Comparison of ENCODE assay signal across 10 mouse cellular contexts in genomic region chr15:67364099-67364756, GRCm38 (mm10).
DNase-seq lines count a peak whose midpoint lies in the region; ATAC-seq lines count a peak whose summit lies in the region.
"Had no signal": no experiment of that assay in that cellular context is flagged by ENCODE, and none has a peak within 500 bp of the region (broad histone marks: within the 10 kb centered on the region; RNA-seq: fewer than 3 reads in every experiment).

No protein-coding gene starts in this region.

- H3K27me3 ChIP-seq in limb, embryonic 11.5 days (ENCODE audit: control insufficient read depth, insufficient read depth, low read length), result no peaks in the 10 kb centered on the region
- H3K27me3 ChIP-seq in limb, embryonic 10.5 days (ENCODE audit: low read depth, poor library complexity, severe bottlenecking), result no peaks in the 10 kb centered on the region
- H3K27me3 ChIP-seq in embryonic facial prominence, embryonic 14.5 days (replicated peaks; ENCODE audit: control insufficient read depth, insufficient read depth, low read length), result no peaks in the 10 kb centered on the region
- H3K27me3 ChIP-seq in midbrain, embryonic 13.5 days, result no peaks in the 10 kb centered on the region
- H3K27me3 ChIP-seq: embryonic facial prominence, embryonic 15.5 days; lung, embryonic 15.5 days had no signal

- peak; percentile 26 for DNase-seq in limb, embryonic 11.5 days (ENCODE audit: low spot score)
- DNase-seq in limb, embryonic 10.5 days (ENCODE audit: low spot score), result no peak
- peak; percentile 38 to 42 for DNase-seq in adrenal gland, postnatal 36 days
- DNase-seq in embryonic facial prominence, embryonic 14.5 days (ENCODE audit: low spot score), result peak; percentile 82
- no peak for DNase-seq in right cerebral cortex, postnatal 25 days
- no peak for DNase-seq in ovary, postnatal 10 days (ENCODE audit: low spot score)
- no peak for DNase-seq in layer of hippocampus, adult 8-10 months (ENCODE audit: low spot score in 2 of 2)

- no peak overlapping the region for H3K4me3 ChIP-seq in limb, embryonic 11.5 days (ENCODE audit: low read depth, low read length)
- no peak overlapping the region for H3K4me3 ChIP-seq in limb, embryonic 10.5 days
- H3K4me3 ChIP-seq in embryonic facial prominence, embryonic 14.5 days (ENCODE audit: low read depth, low read length), result no peak overlapping the region
- H3K4me3 ChIP-seq in midbrain, embryonic 13.5 days (replicated peaks), result no peak overlapping the region
- H3K4me3 ChIP-seq: embryonic facial prominence, embryonic 15.5 days; lung, embryonic 15.5 days had no signal

- no peak overlapping the region for H3K27ac ChIP-seq in limb, embryonic 11.5 days (replicated peaks; ENCODE audit: low read depth, low read length)
- no peak overlapping the region for H3K27ac ChIP-seq in limb, embryonic 10.5 days
- no peak overlapping the region for H3K27ac ChIP-seq in embryonic facial prominence, embryonic 14.5 days (replicated peaks; ENCODE audit: low read depth, low read length)
- H3K27ac ChIP-seq in midbrain, embryonic 13.5 days, result no peak overlapping the region
- H3K27ac ChIP-seq: embryonic facial prominence, embryonic 15.5 days; lung, embryonic 15.5 days had no signal

- H3K9ac ChIP-seq in limb, embryonic 11.5 days (ENCODE audit: low read length), result no peak overlapping the region
- H3K9ac ChIP-seq in embryonic facial prominence, embryonic 14.5 days (ENCODE audit: low read depth, low read length), result no peak overlapping the region
- H3K9ac ChIP-seq in midbrain, embryonic 13.5 days (replicated peaks), result no peak overlapping the region
- H3K9ac ChIP-seq: embryonic facial prominence, embryonic 15.5 days; lung, embryonic 15.5 days had no signal

- H3K36me3 ChIP-seq in limb, embryonic 11.5 days (ENCODE audit: control insufficient read depth, insufficient read depth, low read length), result no peaks in the 10 kb centered on the region
- no peaks in the 10 kb centered on the region for H3K36me3 ChIP-seq in limb, embryonic 10.5 days
- H3K36me3 ChIP-seq in embryonic facial prominence, embryonic 14.5 days (ENCODE audit: control insufficient read depth, insufficient read depth, low read length), result no peaks in the 10 kb centered on the region
- H3K36me3 ChIP-seq in midbrain, embryonic 13.5 days, result no peaks in the 10 kb centered on the region
- H3K36me3 ChIP-seq: embryonic facial prominence, embryonic 15.5 days; lung, embryonic 15.5 days had no signal

- no peaks in the 10 kb centered on the region for H3K9me3 ChIP-seq in limb, embryonic 11.5 days (ENCODE audit: control insufficient read depth, low read length)
- H3K9me3 ChIP-seq in limb, embryonic 10.5 days (replicated peaks), result no peaks in the 10 kb centered on the region
- H3K9me3 ChIP-seq in embryonic facial prominence, embryonic 14.5 days (ENCODE audit: control insufficient read depth, low read length), result no peaks in the 10 kb centered on the region
- H3K9me3 ChIP-seq in midbrain, embryonic 13.5 days, result no peaks in the 10 kb centered on the region
- H3K9me3 ChIP-seq: embryonic facial prominence, embryonic 15.5 days; lung, embryonic 15.5 days had no signal

- WGBS in limb, embryonic 11.5 days, result 54% methylated on average over 4 of the region's 4 CpGs
- WGBS in limb, embryonic 10.5 days, result 71% methylated on average over 4 of the region's 4 CpGs
- WGBS in embryonic facial prominence, embryonic 14.5 days, result 40% methylated on average over 4 of the region's 4 CpGs
- 70% methylated on average over 4 of the region's 4 CpGs for WGBS in midbrain, embryonic 13.5 days

- no peak for ATAC-seq in limb, embryonic 11.5 days (ENCODE audit: insufficient number of reproducible peaks, low FRiP score, low TSS enrichment, low read depth)
- ATAC-seq in embryonic facial prominence, embryonic 14.5 days (ENCODE audit: low read depth), result peak; percentile 83
- 0 out of 2 replicates have a peak, but pooled peaks have one; percentile 17 for ATAC-seq in midbrain, embryonic 13.5 days

- H3K4me1 ChIP-seq in limb, embryonic 11.5 days (ENCODE audit: control insufficient read depth, insufficient read depth, low read length), result peaks cover 5% of the 10 kb centered on the region; the same call in 1 of the 2 replicates
- H3K4me1 ChIP-seq in limb, embryonic 10.5 days, result peaks cover 16% of the 10 kb centered on the region
- 0 out of 2 replicates have a peak, but pooled peaks cover 2% of the 10 kb centered on the region for H3K4me1 ChIP-seq in embryonic facial prominence, embryonic 14.5 days (ENCODE audit: control insufficient read depth, insufficient read depth, low read length)
- no peaks in the 10 kb centered on the region for H3K4me1 ChIP-seq in midbrain, embryonic 13.5 days (replicated peaks)
- H3K4me1 ChIP-seq: embryonic facial prominence, embryonic 15.5 days had no signal

- no peak overlapping the region for H3K4me2 ChIP-seq in limb, embryonic 11.5 days (ENCODE audit: low read depth, severe bottlenecking)
- H3K4me2 ChIP-seq in embryonic facial prominence, embryonic 14.5 days (ENCODE audit: low read depth, low read length), result no peak overlapping the region
- H3K4me2 ChIP-seq in midbrain, embryonic 13.5 days (replicated peaks), result no peak overlapping the region
- H3K4me2 ChIP-seq: embryonic facial prominence, embryonic 15.5 days; lung, embryonic 15.5 days had no signal

Comparison
In these comparisons a context has a peak if more than half of its experiments do, and no peak if none do; other contexts are left out.
1. DNase-seq: peak in limb, embryonic 11.5 days (single experiment), adrenal gland, postnatal 36 days (2 of 2) and embryonic facial prominence, embryonic 14.5 days (single experiment); none in limb, embryonic 10.5 days (single experiment), right cerebral cortex, postnatal 25 days (single experiment), ovary, postnatal 10 days (single experiment) and layer of hippocampus, adult 8-10 months (0 of 2).